Mouse (Mus musculus) lung, postnatal 4 days (tissue): ENCODE data around the gene Cdh13.

ENCODE experiments used
- DNase-seq, 2 experiments: peaks; one replicate each; pipeline ENCODE4 v3.0.0; 2021

Gene Cdh13

DNA sequence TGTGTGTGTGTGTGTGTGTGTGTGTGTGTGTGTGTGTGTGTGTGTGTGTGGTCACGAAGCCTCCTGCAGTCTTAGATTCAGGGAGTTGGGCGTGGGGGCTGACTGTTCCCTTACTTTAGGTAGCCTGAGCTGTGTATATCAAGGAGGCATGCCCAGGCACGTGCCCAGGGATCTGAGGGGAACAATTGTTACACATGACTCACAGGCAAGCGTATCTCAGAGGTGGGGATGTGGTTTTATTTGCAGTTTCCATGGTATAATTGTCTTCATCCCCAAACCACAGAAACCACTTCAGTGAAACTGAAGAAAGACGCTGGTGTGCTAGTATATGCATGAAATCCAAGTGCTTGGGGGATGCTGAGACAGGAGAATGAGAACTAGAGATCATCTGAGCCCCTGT is 546.8 kb downstream of the Cdh13 start:
- no peak for DNase-seq

GRCm38 (mm10) chr8:118831026-118831425 is 547.5 kb downstream of the Cdh13 start:
- DNase-seq: no peak

DNA sequence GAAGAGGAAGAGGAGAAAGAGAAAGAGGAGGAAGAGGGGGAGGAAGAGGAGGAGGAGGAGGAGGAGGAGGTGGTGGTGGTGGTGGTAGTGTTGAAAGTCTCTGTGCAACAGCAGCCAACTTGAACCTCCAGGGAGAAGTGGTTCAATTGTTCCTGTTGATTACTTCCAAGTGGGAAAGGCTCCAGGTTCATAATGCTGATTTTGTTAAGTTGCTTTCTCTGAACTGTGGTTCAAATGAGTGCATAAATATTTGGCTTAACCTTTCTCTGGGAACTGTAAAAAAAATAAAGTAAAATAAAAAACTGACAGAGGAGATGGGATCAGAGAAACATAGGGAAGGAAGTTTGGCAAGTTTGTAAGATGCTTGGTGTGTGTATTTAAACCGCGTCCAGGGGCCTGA is 555.3 kb downstream of the Cdh13 start:
- DNase-seq: no peak

DNA sequence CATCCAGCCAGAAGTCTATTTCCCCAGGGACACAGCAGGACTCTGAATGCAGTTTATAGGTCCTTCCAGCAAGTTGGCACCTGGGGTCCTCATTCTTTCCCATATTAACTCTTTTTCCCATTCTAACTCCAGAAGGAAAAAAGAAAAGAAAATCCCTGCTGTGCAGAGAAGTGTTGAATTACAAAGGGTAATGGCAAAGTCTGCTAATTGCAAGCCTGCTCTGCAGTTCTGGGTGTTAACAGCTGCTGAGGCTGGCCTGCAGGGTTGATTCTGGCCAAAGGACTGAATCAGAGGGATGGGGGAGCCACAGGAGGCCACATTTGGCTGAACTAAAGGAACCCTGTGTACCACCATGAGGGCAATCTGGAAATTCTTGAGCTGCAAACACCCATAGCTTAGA is 562.2 kb downstream of the Cdh13 start:
- DNase-seq: no peak

GRCm38 (mm10) chr8:118848021-118848420 is 564.5 kb downstream of the Cdh13 start:
- DNase-seq: no peak

GRCm38 (mm10) chr8:118849515-118849914 is 566.0 kb downstream of the Cdh13 start:
- no peak for DNase-seq

- DNase-seq: peak; percentile 44 to 59
These were observed 566.8 kb downstream of the Cdh13 start for GRCm38 (mm10) chr8:118850381-118850780.

GRCm38 (mm10) chr8:118851361-118851760 is 567.8 kb downstream of the Cdh13 start:
- DNase-seq: no peak

DNA sequence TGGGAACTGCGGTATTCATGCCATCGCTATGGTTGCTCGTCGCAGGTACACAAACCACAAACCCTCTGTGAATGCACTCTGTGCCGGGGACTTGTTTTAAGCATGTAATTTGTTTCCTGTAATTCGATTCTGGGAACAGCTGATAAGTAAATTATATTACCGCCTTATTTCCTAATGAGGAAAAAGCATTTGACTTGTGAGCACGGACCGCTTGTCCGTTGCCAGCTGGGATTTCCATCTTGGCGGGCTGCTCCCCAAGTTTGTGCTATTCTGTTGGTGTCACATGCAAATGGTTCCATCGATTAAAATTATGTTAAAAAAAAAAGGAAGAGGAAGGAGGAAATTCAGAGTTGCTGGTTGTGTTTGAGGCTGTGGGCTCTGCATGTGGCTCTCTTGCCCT is 569.3 kb downstream of the Cdh13 start:
- DNase-seq: no peak

- no peak for DNase-seq
These were observed 571.1 kb downstream of the Cdh13 start for GRCm38 (mm10) chr8:118854656-118855055.

GRCm38 (mm10) chr8:118866332-118866731 is 582.8 kb downstream of the Cdh13 start:
- DNase-seq: no peak

DNA sequence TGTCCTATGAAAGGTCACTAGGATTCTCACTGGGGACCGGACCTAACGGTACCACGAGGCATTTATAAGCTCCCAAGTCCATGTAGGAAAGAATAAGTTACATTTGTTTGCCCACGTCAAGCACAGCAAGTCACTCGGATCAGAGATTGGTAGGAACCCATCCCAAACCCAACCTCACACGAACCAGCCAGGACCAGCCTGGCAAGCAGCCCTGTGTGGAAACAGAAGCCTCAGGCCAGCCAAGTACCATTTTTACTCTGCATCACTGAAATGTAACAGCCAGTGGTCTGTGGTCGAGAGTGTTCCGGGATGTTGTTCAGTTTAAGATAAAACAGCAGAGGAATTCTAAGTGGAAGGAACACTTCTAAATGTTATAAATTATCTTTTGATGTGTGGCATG is 587.2 kb downstream of the Cdh13 start:
- DNase-seq: no peak

DNA sequence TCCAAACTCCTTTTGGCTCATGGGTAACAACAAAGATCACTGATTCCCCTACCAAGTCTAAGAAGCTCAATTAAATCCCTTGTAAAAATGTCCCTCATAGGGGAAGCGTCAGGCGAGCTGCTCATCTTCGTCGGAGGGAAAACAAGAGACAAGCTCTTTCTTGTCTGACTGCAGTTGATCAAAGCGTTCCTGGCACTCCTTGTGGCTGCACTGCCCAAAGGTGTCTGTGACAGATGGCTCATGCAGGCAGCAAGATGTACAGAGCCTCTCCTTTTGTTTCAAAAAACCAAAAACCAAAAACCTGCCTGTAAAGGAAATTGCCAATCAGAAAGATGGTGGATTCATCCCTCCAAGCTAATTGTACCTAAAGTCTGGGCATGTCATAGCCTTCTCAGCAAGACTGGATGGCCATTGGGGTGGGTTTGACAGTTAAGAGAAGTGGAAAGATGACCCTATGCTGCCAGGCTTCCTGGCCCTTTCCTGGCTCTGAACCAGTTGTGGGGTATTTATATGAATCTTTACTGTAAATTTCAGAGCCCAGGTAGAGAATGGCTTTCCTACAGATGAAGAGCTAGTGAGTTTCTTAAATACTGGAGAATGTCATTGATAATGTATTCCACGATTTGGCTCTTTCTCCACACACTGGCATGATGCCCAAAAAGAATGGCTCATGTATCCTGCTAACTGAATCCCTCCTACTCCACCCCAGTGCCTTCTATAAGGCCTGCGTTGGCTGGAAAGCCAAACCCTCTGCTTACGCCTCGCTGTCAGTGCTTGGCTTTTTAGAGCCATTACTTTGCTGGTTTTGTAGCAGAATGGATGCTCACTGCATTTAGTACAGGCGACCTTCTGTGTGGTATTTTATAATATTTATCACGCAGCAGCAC is 596.6 kb downstream of the Cdh13 start:
- no peak for DNase-seq

DNA sequence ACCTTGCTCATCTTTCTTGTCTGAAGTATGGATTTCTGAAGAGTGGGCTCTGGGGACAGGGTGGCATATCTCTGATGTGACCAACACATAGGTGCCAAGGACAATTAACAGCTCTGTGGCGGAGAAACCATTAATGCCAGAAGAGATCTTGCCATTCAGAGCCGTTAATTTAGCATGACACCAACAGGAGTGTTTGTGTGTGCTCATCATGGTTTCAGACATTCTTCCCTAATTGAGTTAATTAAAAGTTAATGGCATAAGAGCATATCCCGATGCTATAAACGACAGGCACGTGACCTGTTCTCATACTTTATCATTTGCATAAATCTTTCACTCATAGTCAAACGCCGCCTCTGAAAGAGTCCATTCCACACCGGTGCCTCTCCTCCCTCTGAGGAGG is 600.8 kb downstream of the Cdh13 start:
- no peak for DNase-seq

DNA sequence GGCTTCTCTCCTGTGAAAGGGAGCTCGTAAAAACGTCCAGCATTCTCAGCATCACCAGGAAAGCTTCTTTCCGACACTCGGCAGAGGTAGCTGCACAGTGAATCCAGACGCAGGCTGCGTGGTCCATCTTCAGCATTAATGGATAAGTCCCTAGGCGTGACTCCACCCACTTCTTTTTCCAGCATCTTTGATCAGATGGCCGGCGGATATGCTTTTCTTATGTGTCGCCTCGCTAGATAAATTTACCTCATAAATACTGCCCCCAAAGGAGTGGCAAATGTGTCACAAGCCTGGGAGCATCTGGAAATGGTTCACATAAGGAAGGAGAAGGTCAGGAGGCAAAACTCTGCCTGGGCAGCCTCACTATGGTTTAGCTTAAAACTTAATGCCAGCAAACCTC is 601.5 kb downstream of the Cdh13 start:
- no peak for DNase-seq

DNA sequence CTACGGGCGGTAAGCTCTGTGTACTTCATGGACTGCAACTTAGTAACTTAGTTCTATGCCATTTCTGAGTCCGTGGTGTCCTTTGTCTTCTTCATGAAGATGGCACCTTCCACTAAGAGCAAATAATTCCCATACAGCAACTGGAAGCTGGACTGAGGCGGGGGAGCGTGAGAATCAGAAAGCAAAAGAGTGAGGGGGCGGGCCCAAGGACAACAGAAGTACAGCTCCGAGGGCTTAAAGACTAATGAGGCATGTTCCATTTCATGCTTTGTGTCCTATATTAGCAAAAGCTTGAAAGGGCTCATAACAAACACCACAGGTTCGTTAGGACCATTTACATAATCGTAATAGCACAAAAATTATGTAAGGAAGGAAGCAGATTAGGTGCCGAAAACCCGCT is 618.9 kb downstream of the Cdh13 start:
- DNase-seq: no peak

- no peak for DNase-seq
These were observed 633.0 kb downstream of the Cdh13 start for GRCm38 (mm10) chr8:118916513-118916912.

- no peak for DNase-seq
These were observed 653.9 kb downstream of the Cdh13 start for GRCm38 (mm10) chr8:118937412-118937811.

GRCm38 (mm10) chr8:118938025-118938424 is 654.5 kb downstream of the Cdh13 start:
- DNase-seq: no peak

GRCm38 (mm10) chr8:118951766-118952741 is 668.5 kb downstream of the Cdh13 start:
- DNase-seq: peak; percentile 7 to 23

GRCm38 (mm10) chr8:118956109-118956508 is 672.6 kb downstream of the Cdh13 start:
- DNase-seq: no peak

DNA sequence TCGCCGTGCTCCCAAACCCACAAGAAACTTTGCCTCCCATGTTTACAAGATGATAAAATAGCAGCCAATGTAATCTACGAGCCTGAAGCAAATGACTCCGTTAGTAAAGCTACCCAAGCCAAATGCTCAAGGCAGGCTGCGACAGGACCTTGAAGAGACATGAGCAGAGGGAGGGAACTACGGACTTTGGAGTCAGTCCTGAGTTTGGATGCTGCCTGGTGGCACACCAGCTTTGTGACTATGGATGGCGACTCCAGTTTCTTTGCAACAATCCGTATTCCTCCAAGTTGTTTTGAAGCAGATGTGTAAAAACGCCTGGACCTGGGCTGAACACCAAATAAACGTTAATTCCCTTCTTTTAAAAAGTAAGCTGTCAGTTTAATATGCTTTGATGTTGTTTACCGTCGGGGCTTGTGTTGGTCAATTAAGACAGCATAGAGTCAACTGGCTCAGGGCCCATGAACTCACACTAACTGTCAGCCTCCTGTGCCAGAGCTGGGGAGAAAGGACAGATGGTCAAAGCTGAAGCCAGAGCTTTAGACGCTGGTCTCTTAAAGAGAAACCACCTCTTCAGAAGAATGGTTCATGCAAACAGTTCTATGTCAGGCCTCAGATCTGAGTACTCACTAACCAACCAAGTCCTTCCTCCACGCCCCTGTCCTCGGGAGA is 678.5 kb downstream of the Cdh13 start:
- peak; percentile 42 to 73 for DNase-seq
